Comparison of ENCODE assay signal across 10 mouse cellular contexts in the genomic region with DNA sequence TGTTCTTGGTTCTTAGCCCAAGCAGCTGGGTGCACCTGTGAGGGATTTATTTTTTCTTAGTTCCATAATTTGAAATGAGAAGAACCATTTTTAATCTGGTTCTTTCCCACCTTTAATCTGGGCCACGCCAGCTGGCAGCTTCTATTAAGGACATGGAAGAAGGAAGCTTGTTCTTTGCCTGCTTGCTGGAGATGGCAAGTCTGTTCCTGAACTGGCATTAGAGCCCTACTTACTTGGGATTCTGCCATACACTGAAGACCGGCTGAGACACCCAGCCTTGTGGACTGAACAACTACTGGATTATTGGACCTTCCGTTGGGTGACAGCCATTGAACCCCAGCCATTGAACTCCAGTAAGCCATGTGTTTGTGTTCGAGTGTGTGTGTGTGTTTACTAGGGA. TPM values are rescaled to one million over a fixed set of nuclear protein-coding genes. Genes with fewer than 3 reads are reported as not detected.
DNase-seq lines count a peak whose midpoint lies in the region; ATAC-seq and TF ChIP-seq lines count a peak whose summit lies in the region.
"Had no signal": no experiment of that assay in that cellular context is flagged by ENCODE, and none has a peak within 500 bp of the region (broad histone marks: within the 10 kb centered on the region; RNA-seq: fewer than 3 reads in every experiment).

No protein-coding gene starts in this region.

- no peak overlapping the region for H3K27ac ChIP-seq in lung, embryonic 14.5 days (ENCODE audit: low read depth)
- no peak overlapping the region for H3K27ac ChIP-seq in lung, postnatal 0 days (ENCODE audit: low read length)
- H3K27ac ChIP-seq in intestine, embryonic 16.5 days (ENCODE audit: low read length) = no peak overlapping the region
- H3K27ac ChIP-seq in neural tube, embryonic 13.5 days (replicated peaks) = no peak overlapping the region

- H3K4me3 ChIP-seq in lung, embryonic 14.5 days (ENCODE audit: low read depth, low read length) = peak overlapping the region; percentile 52; the same call in 1 of the 2 replicates
- no peak overlapping the region for H3K4me3 ChIP-seq in lung, postnatal 0 days (ENCODE audit: low read depth, low read length)
- peak overlapping the region; percentile 68 for H3K4me3 ChIP-seq in intestine, embryonic 16.5 days (ENCODE audit: low read length)
- H3K4me3 ChIP-seq in neural tube, embryonic 13.5 days = no peak overlapping the region

- DNase-seq in cerebellum, postnatal 10 days = peak; percentile 26 to 33
- no peak for DNase-seq in cerebellum, adult 8-10 months
- no peak for DNase-seq in lung, embryonic 14.5 days
- no peak for DNase-seq in lung, postnatal 0 days (ENCODE audit: low spot score)
- no peak for DNase-seq in layer of hippocampus, postnatal 36 days
- DNase-seq in natural killer cell, adult 2 months (ENCODE audit: low spot score in 2 of 2) = no peak
- DNase-seq: cerebellum, postnatal 14 days; thymus, postnatal 36 days had no signal

- peak overlapping the region; percentile 93 for H3K4me2 ChIP-seq in lung, embryonic 14.5 days
- no peak overlapping the region; the same call in 1 of the 2 replicates for H3K4me2 ChIP-seq in lung, postnatal 0 days (replicated peaks; ENCODE audit: low read depth, low read length)
- H3K4me2 ChIP-seq in intestine, embryonic 16.5 days (ENCODE audit: low read depth, low read length) = peak overlapping the region; percentile 85
- peak overlapping the region; percentile 91 for H3K4me2 ChIP-seq in neural tube, embryonic 13.5 days

- H3K27me3 ChIP-seq in lung, embryonic 14.5 days (ENCODE audit: insufficient read depth, low read length) = no peaks in the 10 kb centered on the region
- no peaks in the 10 kb centered on the region for H3K27me3 ChIP-seq in lung, postnatal 0 days (replicated peaks; ENCODE audit: insufficient read depth, low read length)
- H3K27me3 ChIP-seq in intestine, embryonic 16.5 days (replicated peaks; ENCODE audit: control insufficient read depth, insufficient read depth, low read length) = no peaks in the 10 kb centered on the region
- no peaks in the 10 kb centered on the region for H3K27me3 ChIP-seq in neural tube, embryonic 13.5 days

- H3K9ac ChIP-seq in lung, embryonic 14.5 days = no peak overlapping the region
- no peak overlapping the region for H3K9ac ChIP-seq in lung, postnatal 0 days (replicated peaks; ENCODE audit: low read depth)
- H3K9ac ChIP-seq in intestine, embryonic 16.5 days (ENCODE audit: low read depth, low read length) = no peak overlapping the region
- no peak overlapping the region for H3K9ac ChIP-seq in neural tube, embryonic 13.5 days

- H3K9me3 ChIP-seq in lung, embryonic 14.5 days (ENCODE audit: low read depth, low read length) = no peaks in the 10 kb centered on the region
- no peaks in the 10 kb centered on the region for H3K9me3 ChIP-seq in lung, postnatal 0 days (ENCODE audit: low read length)
- H3K9me3 ChIP-seq in intestine, embryonic 16.5 days (ENCODE audit: control insufficient read depth, low read length) = no peaks in the 10 kb centered on the region
- no peaks in the 10 kb centered on the region for H3K9me3 ChIP-seq in neural tube, embryonic 13.5 days

- no peaks in the 10 kb centered on the region for H3K36me3 ChIP-seq in lung, embryonic 14.5 days (ENCODE audit: insufficient read depth)
- H3K36me3 ChIP-seq in lung, postnatal 0 days (ENCODE audit: insufficient read depth, low read length) = no peaks in the 10 kb centered on the region
- H3K36me3 ChIP-seq in intestine, embryonic 16.5 days (ENCODE audit: control insufficient read depth, insufficient read depth, low read length) = no peaks in the 10 kb centered on the region
- no peaks in the 10 kb centered on the region for H3K36me3 ChIP-seq in neural tube, embryonic 13.5 days

- no peak for ATAC-seq in lung, embryonic 14.5 days (ENCODE audit: insufficient read depth)
- ATAC-seq in lung, postnatal 0 days = no peak
- no peak for ATAC-seq in intestine, embryonic 16.5 days
- ATAC-seq in neural tube, embryonic 13.5 days (ENCODE audit: low read depth) = no peak

- WGBS in lung, embryonic 14.5 days = 93% methylated on average over 4 of the region's 4 CpGs
- 84% methylated on average over 4 of the region's 4 CpGs for WGBS in lung, postnatal 0 days
- WGBS in intestine, embryonic 16.5 days = 84% methylated on average over 4 of the region's 4 CpGs
- WGBS in neural tube, embryonic 13.5 days = 88% methylated on average over 4 of the region's 4 CpGs

- no peak for TF ChIP-seq EP300 in lung, postnatal 0 days (IDR thresholded peaks at IDR 0.05)

- TF ChIP-seq CTCF in lung, embryonic 14.5 days (IDR thresholded peaks at IDR 0.05; ENCODE audit: low read depth) = no peak
- no peak for TF ChIP-seq CTCF in lung, postnatal 0 days (IDR thresholded peaks at IDR 0.05)

- H3K4me1 ChIP-seq in lung, embryonic 14.5 days (ENCODE audit: insufficient read depth) = peaks cover 19% of the 10 kb centered on the region; the same call in 1 of the 2 replicates
- H3K4me1 ChIP-seq in lung, postnatal 0 days (ENCODE audit: insufficient read depth, low read depth, low read length) = peaks cover 9% of the 10 kb centered on the region; the same call in 1 of the 2 replicates
- H3K4me1 ChIP-seq in intestine, embryonic 16.5 days (ENCODE audit: control insufficient read depth, insufficient read depth, low read length) = peaks cover 18% of the 10 kb centered on the region
- peaks cover 45% of the 10 kb centered on the region for H3K4me1 ChIP-seq in neural tube, embryonic 13.5 days (replicated peaks)

RNA-seq across cellular contexts. Expression of gene Hist2h2be, which starts 1.9 kb away (rescaled TPM):
- polyA plus RNA-seq in lung, embryonic 14.5 days (2014; fragmentation: Nextera tagmentation; extraction: Ambion mirVana) = 5.9 and 6.4 TPM in 2 replicates
- polyA plus RNA-seq in lung, postnatal 0 days (2015; fragmentation: Nextera tagmentation; extraction: Ambion mirVana) = 2.3 and 4.0 TPM in 2 replicates
- 6.7 and 7.3 TPM in 2 replicates for polyA plus RNA-seq in intestine, embryonic 16.5 days (2015; fragmentation: Nextera tagmentation; extraction: Ambion mirVana)
- 4.0 and 4.3 TPM in 2 replicates for polyA plus RNA-seq in neural tube, embryonic 13.5 days (2015; fragmentation: Nextera tagmentation; extraction: Ambion mirVana)
- 1 to 10 TPM; 6.9 to 7.1 TPM for total RNA-seq in layer of hippocampus, postnatal 36 days (2021)

RNA-seq across cellular contexts. Expression of gene Hist2h2ac, which starts 2.1 kb away (rescaled TPM):
- 10.8 and 11.9 TPM in 2 replicates for polyA plus RNA-seq in lung, embryonic 14.5 days (2014; fragmentation: Nextera tagmentation; extraction: Ambion mirVana)
- polyA plus RNA-seq in lung, postnatal 0 days (2015; fragmentation: Nextera tagmentation; extraction: Ambion mirVana) = 3.0 and 3.6 TPM in 2 replicates
- 2.8 and 4.7 TPM in 2 replicates for polyA plus RNA-seq in intestine, embryonic 16.5 days (2015; fragmentation: Nextera tagmentation; extraction: Ambion mirVana)
- 1.1 and 2.1 TPM in 2 replicates for polyA plus RNA-seq in neural tube, embryonic 13.5 days (2015; fragmentation: Nextera tagmentation; extraction: Ambion mirVana)
- total RNA-seq in layer of hippocampus, postnatal 36 days (2021) = 10 to 100 TPM; 20.0 to 22.5 TPM

RNA-seq across cellular contexts. Expression of gene Hist2h2ab, which starts 3.1 kb away (rescaled TPM):
- not detected in 2 replicates for polyA plus RNA-seq in lung, embryonic 14.5 days (2014; fragmentation: Nextera tagmentation; extraction: Ambion mirVana)
- 0.31 TPM in 1 of 2 replicates, not detected in the other for polyA plus RNA-seq in lung, postnatal 0 days (2015; fragmentation: Nextera tagmentation; extraction: Ambion mirVana)
- polyA plus RNA-seq in intestine, embryonic 16.5 days (2015; fragmentation: Nextera tagmentation; extraction: Ambion mirVana) = 0.70 TPM in 1 of 2 replicates, not detected in the other
- 0.52 TPM in 1 of 2 replicates, not detected in the other for polyA plus RNA-seq in neural tube, embryonic 13.5 days (2015; fragmentation: Nextera tagmentation; extraction: Ambion mirVana)
- 1 to 10 TPM; 7.2 to 8.2 TPM for total RNA-seq in layer of hippocampus, postnatal 36 days (2021)

RNA-seq across cellular contexts. Expression of gene Bola1, which starts 3.3 kb away (rescaled TPM):
- 57.6 and 68.0 TPM in 2 replicates for polyA plus RNA-seq in lung, embryonic 14.5 days (2014; fragmentation: Nextera tagmentation; extraction: Ambion mirVana)
- polyA plus RNA-seq in lung, postnatal 0 days (2015; fragmentation: Nextera tagmentation; extraction: Ambion mirVana) = 50.1 and 51.1 TPM in 2 replicates
- polyA plus RNA-seq in intestine, embryonic 16.5 days (2015; fragmentation: Nextera tagmentation; extraction: Ambion mirVana) = 65.2 and 66.2 TPM in 2 replicates
- polyA plus RNA-seq in neural tube, embryonic 13.5 days (2015; fragmentation: Nextera tagmentation; extraction: Ambion mirVana) = 54.1 and 63.0 TPM in 2 replicates
- 10 to 100 TPM; 15.3 to 18.2 TPM for total RNA-seq in layer of hippocampus, postnatal 36 days (2021)

RNA-seq across cellular contexts. Expression of gene Hist2h3c2, which starts 16.2 kb away (rescaled TPM):
- 11.5 and 14.4 TPM in 2 replicates for polyA plus RNA-seq in lung, embryonic 14.5 days (2014; fragmentation: Nextera tagmentation; extraction: Ambion mirVana)
- polyA plus RNA-seq in lung, postnatal 0 days (2015; fragmentation: Nextera tagmentation; extraction: Ambion mirVana) = 1.8 and 2.2 TPM in 2 replicates
- polyA plus RNA-seq in intestine, embryonic 16.5 days (2015; fragmentation: Nextera tagmentation; extraction: Ambion mirVana) = 2.9 and 3.7 TPM in 2 replicates
- 2.2 and 2.6 TPM in 2 replicates for polyA plus RNA-seq in neural tube, embryonic 13.5 days (2015; fragmentation: Nextera tagmentation; extraction: Ambion mirVana)
- total RNA-seq in layer of hippocampus, postnatal 36 days (2021) = 10 to 100 TPM; 13.1 to 13.4 TPM

Comparison
In these comparisons a context has a peak if more than half of its experiments do, and no peak if none do; other contexts are left out.
1. DNase-seq: peak in cerebellum, postnatal 10 days (2 of 2); none in cerebellum, adult 8-10 months (single experiment), lung, embryonic 14.5 days (single experiment), lung, postnatal 0 days (single experiment), layer of hippocampus, postnatal 36 days (0 of 2) and natural killer cell, adult 2 months (0 of 2).
2. H3K4me3 ChIP-seq: peak in lung, embryonic 14.5 days (single experiment) and intestine, embryonic 16.5 days (single experiment); none in lung, postnatal 0 days (single experiment) and neural tube, embryonic 13.5 days (single experiment).